Mouse (Mus musculus): Measurements from ENCODE around the gene Crybg1.
"Not testable (repeated sequence)": the region's sequence is repeated elsewhere in the genome, so short reads cannot be mapped to it uniquely, and the experiment has no call there.

Crybg1 gene

GRCm38 (mm10) chr10:44006815-44007214 lies 141.8 kb downstream of the Crybg1 start:
- in situ Hi-C loops (cut with MboI) = no loop called here

- in situ Hi-C loops (cut with MboI) = no loop called here
These were observed 142.7 kb downstream of the Crybg1 start for GRCm38 (mm10) chr10:44005677-44006641.

DNA sequence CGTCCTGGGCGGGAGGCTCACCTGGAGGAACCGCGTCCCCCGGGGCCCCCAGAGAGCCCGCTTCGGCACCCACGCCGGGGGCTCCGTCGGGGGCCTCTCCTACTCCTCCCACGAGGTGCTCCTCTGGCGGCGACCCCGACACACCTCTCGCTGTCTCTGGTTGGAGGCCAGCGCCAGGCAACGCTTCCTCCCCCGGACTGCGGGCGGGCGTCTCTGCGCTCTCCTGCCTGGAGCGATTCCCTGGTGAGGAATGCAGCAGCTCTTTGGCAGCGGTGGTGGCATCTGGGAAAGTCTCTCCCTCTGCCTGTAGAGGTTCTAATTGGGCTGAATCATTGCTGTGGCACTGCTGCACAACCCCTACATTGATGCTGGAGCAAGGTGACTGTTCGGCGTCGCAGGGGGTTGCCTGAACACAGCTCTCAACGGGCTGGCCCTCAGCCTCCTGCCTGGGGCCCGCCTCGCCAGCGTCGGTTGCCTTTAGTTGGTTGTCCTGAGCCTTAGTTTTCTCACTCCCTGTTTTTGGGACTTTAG lies 144.4 kb downstream of the Crybg1 start:
- in situ Hi-C loops (cut with MboI) = no loop called here

DNA sequence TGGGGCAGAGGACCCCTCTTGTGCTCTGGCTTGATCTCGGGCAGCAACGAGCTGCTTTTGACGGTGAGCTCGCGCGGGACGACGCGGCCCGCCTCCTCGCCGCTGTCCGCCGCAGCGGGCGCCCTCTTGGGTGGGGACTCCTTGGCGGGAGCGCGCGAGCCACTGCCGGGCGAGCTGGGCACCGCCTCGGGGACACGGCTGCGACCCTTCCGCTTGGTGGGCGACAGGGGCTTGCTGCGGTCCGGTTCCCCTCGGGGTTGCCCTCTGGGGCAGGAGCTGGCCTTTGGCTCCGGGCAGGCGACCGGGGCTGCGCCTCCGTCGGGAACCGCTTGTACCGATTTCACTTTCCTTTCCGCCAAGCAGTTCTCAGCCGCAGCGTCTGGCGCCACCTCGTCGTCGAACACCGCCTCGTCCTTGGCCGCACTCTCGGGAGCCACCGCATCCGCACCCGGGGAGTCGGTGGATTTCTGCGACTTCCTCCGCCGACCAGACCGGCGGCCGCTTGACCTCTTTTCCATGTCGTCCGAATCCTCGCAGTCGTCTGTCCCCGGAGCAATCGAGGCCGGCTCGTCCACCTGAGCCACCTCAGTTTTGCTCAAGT lies 145.0 kb downstream of the Crybg1 start:
- in situ Hi-C loops (cut with MboI) = no loop called here

DNA sequence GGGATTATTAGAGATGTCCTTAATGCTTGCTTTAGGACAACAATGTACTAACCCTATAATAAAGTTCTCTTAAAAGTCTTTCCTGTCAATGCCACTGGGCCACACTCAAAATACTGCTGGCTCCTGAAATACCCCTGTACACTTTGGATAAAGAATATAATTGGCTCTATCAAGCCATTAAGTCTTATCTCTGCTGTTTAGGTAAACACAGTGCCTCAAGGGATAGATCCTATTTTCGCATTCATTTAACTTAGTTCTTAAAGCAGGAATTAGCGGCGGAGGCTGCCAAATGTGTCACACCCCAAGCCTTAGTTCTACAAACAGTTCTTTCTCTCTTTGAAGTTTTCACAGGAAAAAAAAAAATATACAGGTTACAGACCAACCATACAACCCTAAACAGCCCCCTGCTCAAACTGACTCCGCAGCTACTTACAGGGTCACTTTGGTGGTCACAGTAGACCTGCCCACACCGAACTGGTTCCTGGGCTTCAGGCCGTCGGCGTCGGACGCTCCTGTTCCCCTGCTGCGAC lies 145.6 kb downstream of the Crybg1 start:
- in situ Hi-C loops (cut with MboI) = no loop called here

- in situ Hi-C loops (cut with MboI) = no loop called here
These were observed 146.4 kb downstream of the Crybg1 start for GRCm38 (mm10) chr10:44002004-44002940.

- in situ Hi-C loops (cut with MboI) = no loop called here
These were observed 148.3 kb downstream of the Crybg1 start for GRCm38 (mm10) chr10:44000156-44000865.

DNA sequence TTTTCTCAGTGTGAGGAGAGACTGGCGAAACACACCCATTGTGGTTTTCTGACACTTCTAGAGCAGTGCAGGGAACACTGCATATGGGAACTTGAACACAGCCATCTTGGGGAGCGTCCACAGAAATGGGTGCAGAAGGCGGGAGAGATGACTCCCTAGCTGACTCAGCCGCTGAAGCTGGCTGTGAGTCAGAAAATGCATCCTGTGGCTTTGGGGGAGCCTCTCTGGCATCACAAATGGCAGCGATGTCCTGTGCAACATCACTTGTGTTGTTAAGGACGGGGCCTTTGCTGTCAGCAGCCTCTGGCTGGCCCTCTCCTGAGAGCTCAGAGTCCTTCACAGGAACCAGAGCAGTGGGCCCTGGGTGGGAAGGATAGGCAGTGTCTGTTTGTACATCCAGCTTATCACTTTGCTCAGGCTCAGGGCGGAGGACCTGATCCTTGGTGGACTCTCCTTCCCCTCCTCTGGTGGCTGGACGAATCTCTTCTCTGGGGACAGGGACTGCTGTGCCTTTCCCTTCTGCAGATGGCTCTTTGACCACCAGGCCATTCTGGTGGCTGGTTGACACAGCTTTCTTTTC lies 150.1 kb downstream of the Crybg1 start:
- in situ Hi-C loops (cut with MboI) = no loop called here

- in situ Hi-C loops (cut with MboI) = no loop called here
These were observed 150.6 kb downstream of the Crybg1 start for GRCm38 (mm10) chr10:43998023-43998422.

DNA sequence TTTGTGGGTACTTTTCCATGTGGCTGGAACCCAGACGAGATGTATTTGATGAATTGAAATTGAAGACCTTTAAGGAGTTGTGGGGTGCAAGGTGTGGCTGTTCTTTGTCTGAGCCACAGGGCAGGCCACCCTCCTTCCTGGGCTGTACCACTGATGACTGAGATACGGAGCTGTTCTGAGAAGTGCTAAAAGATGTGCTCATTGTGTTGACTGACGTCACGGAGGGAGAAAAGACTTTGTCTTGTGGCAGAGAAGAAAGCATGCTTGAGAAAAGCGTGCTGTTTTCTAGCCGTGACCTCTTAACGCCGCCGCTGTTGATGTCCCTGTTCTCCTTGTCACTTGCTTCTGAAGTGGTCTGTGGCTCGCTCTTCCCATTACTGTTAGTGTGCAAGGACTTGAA lies 151.4 kb downstream of the Crybg1 start:
- in situ Hi-C loops (cut with MboI) = no loop called here

- in situ Hi-C loops (cut with MboI) = no loop called here
These were observed 152.6 kb downstream of the Crybg1 start for GRCm38 (mm10) chr10:43995858-43996650.

DNA sequence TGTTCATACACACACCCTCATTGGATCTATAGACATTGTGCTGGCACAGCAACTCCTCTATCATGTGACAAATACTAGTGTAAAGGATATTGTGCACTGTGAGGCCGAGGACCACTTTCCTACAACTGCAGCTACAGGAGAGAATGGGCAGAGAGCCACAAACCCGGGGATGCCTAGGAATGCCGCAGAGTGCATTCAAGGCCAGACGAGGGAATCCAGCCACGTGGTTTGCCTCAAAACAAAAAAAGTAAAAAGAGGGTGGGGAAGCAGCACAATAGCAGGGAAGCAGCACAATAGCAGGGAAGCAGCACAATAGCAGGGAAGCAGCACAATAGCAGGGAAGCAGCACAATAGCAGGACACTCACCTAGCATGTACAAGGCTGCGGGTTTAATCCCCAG lies 155.5 kb downstream of the Crybg1 start:
- in situ Hi-C loops (cut with MboI) = no loop called here

- in situ Hi-C loops (cut with MboI) = no loop called here
These were observed 156.1 kb downstream of the Crybg1 start for GRCm38 (mm10) chr10:43992506-43992905.

GRCm38 (mm10) chr10:43991268-43991667 lies 157.4 kb downstream of the Crybg1 start:
- in situ Hi-C loops (cut with MboI) = no loop called here

DNA sequence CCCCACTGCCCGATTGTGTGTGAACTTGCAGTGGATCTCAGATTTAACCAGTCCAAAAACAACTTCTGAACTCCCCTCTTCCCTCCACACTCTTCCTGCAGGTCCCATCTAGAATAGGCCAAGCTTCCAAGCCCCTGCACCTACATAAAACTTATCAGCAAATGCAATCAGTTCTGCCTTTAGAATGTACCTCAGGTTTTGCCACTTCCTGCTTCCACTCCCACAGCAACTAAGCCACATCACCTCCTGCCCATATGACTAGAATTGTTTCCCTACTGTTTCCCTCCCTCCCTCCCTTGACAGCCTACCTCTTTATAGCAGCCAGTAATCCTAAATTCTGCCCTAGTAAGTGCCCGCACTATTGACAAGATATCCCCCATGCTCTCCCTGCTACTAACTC lies 164.8 kb downstream of the Crybg1 start:
- in situ Hi-C loops (cut with MboI) = no loop called here

DNA sequence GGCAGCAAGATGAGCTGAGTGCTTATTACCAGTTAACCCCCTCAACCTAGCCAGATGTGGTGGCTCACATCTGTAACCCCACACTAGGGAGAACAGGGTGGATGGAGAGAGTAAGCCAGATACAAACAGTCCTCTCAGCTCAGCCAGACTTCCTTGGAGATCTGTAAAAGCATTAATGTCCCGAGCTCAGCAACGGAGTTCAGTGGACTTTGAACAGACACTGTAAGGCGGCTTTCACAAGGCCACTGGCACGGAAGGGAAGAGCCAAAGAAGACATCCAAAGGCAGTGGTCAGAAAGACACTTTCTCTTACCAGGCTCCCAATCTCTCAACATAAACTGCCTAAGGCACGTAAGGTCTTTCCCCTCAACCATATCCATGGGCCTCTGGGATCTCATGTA lies 165.4 kb downstream of the Crybg1 start:
- in situ Hi-C loops (cut with MboI) = no loop called here

DNA sequence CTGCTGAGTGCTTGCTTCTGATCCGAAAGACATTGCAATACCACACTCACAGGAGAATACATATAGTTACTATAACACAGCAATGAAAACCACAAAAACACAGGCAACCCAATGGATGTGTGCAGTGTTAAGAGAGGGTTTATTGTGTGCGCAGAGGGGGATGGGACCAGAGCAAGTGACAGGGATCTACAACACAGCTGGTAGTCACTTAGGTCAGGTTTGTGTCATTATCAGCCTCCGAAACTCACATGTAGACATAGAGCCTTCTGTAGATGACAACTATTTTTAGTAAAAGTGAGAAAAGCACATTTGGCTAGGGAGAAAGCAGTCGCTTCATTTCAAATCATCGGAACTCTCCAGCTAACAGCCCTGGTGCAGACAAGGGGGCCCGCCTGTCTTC lies 166.2 kb downstream of the Crybg1 start:
- in situ Hi-C loops (cut with MboI) = no loop called here

DNA sequence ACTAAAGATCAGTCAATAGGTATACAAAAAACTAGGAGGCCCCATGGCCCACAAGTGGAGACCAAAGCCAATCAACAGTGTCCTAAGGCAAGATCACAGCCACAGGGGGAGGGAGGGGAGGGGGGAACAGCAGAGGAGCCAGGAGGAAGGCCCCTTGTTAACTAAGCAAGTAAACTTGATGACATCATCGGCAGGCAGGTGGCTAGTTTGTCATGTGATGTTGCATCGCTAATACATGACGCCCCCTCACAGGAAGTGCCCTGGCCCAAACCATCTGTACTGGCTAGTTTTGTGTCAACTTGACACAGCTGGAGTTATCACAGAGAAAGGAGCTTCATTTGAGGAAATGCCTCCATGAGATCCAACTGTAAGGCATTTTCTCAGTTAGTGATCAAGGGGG lies 167.9 kb downstream of the Crybg1 start:
- in situ Hi-C loops (cut with MboI) = not testable (repeated sequence)

- in situ Hi-C loops (cut with MboI) = no loop called here
These were observed 168.6 kb downstream of the Crybg1 start for GRCm38 (mm10) chr10:43980080-43980479.

- in situ Hi-C loops (cut with MboI) = no loop called here
These were observed 171.3 kb downstream of the Crybg1 start for GRCm38 (mm10) chr10:43977353-43977752.

Data from mature B cell (primary cell).